Mouse (Mus musculus) megakaryocyte, adult 5-6 weeks (primary cell): ENCODE results near the gene Gfi1b. TPM values are rescaled to one million over a fixed set of nuclear protein-coding genes. Genes with fewer than 3 reads are reported as not detected.

Experiments
- ATAC-seq: 2 replicates; pipeline ENCODE4 v1.8.0; 2016; ENCODE audit warnings: mild to moderate bottlenecking, inconsistent platforms; ENCODE audit not compliant: poor library complexity, severe bottlenecking
- total RNA-seq, 2 experiments: library from RNA; stranded (forward) in 1 of 2; stranded (reverse) in 1 of 2; fragments of 153-499, 151-499 nt in 1 of 2; fragments of 221-1000, 200-1000 nt in 1 of 2; gene quantifications; 2 replicates each; pipeline versions ENCODE4 v1.2.3 to v1.2.4; 2015 to 2017

The Gfi1b gene
- total RNA-seq, 2 experiments from 2014 or later: 2.9 to 6.1 TPM

GRCm38 (mm10) chr2:28563303-28563702, 58.5 kb downstream of the Gfi1b start, which contains the start of gene Cel:
TSS of gene Cel (minus strand) at chr2:28563403.
- no peak for ATAC-seq

Other genes with a start within 250 kb of the Gfi1b start
- gene Ppp1r26, start 175.2 kb downstream of the Gfi1b start, total RNA-seq (2015): 0.21 and 0.29 TPM in 2 replicates
- gene Ppp1r26, start 175.2 kb downstream of the Gfi1b start, total RNA-seq (2017): 0.37 and 0.40 TPM in 2 replicates
- gene 1700007K13Rik, start 155.7 kb downstream of the Gfi1b start, total RNA-seq (2015): not detected in 2 replicates
- not detected in 2 replicates for gene 1700007K13Rik, start 155.7 kb downstream of the Gfi1b start, total RNA-seq (2017)
- gene Mrps2, start 153.9 kb downstream of the Gfi1b start, total RNA-seq (2015): 29.0 and 29.3 TPM in 2 replicates
- 15.7 and 16.7 TPM in 2 replicates for gene Mrps2, start 153.9 kb downstream of the Gfi1b start, total RNA-seq (2017)
- not detected in 2 replicates for gene Gbgt1, start 125.1 kb downstream of the Gfi1b start, total RNA-seq (2015)
- 0.48 TPM in 1 of 2 replicates, not detected in the other for gene Gbgt1, start 125.1 kb downstream of the Gfi1b start, total RNA-seq (2017)
- gene Gm10134, start 115.9 kb downstream of the Gfi1b start, total RNA-seq (2015): not detected in 2 replicates
- gene Gm10134, start 115.9 kb downstream of the Gfi1b start, total RNA-seq (2017): not detected in 2 replicates
- gene Ralgds, start 108.9 kb downstream of the Gfi1b start, total RNA-seq (2015): 1.4 and 2.3 TPM in 2 replicates
- 1.8 and 2.1 TPM in 2 replicates for gene Ralgds, start 108.9 kb downstream of the Gfi1b start, total RNA-seq (2017)
- gene Cel, start 58.6 kb downstream of the Gfi1b start, total RNA-seq (2015): not detected in 2 replicates
- not detected in 2 replicates for gene Cel, start 58.6 kb downstream of the Gfi1b start, total RNA-seq (2017)
- gene Gtf3c5, start 38.2 kb downstream of the Gfi1b start, total RNA-seq (2015): 12.2 and 15.2 TPM in 2 replicates
- gene Gtf3c5, start 38.2 kb downstream of the Gfi1b start, total RNA-seq (2017): 10.3 and 13.7 TPM in 2 replicates
- gene Tsc1, start 19.2 kb upstream of the Gfi1b start, total RNA-seq (2015): 8.9 and 10.9 TPM in 2 replicates
- gene Tsc1, start 19.2 kb upstream of the Gfi1b start, total RNA-seq (2017): 11.7 and 12.9 TPM in 2 replicates
- 19.2 and 23.6 TPM in 2 replicates for gene Spaca9, start 77.7 kb upstream of the Gfi1b start, total RNA-seq (2015)
- gene Spaca9, start 77.7 kb upstream of the Gfi1b start, total RNA-seq (2017): 23.2 and 28.0 TPM in 2 replicates
- 17.0 and 18.0 TPM in 2 replicates for gene Ak8, start 78.2 kb upstream of the Gfi1b start, total RNA-seq (2015)
- 5.9 and 6.4 TPM in 2 replicates for gene Ak8, start 78.2 kb upstream of the Gfi1b start, total RNA-seq (2017)
- gene Gtf3c4, start 218.4 kb upstream of the Gfi1b start, total RNA-seq (2015): 6.1 and 7.1 TPM in 2 replicates
- 8.4 and 9.3 TPM in 2 replicates for gene Gtf3c4, start 218.4 kb upstream of the Gfi1b start, total RNA-seq (2017)
- 6.0 and 9.6 TPM in 2 replicates for gene Ddx31, start 218.4 kb upstream of the Gfi1b start, total RNA-seq (2015)
- 9.4 and 9.9 TPM in 2 replicates for gene Ddx31, start 218.4 kb upstream of the Gfi1b start, total RNA-seq (2017)